Mouse (Mus musculus): ENCODE measurements around the gene Syt9.

Gene Syt9

DNA sequence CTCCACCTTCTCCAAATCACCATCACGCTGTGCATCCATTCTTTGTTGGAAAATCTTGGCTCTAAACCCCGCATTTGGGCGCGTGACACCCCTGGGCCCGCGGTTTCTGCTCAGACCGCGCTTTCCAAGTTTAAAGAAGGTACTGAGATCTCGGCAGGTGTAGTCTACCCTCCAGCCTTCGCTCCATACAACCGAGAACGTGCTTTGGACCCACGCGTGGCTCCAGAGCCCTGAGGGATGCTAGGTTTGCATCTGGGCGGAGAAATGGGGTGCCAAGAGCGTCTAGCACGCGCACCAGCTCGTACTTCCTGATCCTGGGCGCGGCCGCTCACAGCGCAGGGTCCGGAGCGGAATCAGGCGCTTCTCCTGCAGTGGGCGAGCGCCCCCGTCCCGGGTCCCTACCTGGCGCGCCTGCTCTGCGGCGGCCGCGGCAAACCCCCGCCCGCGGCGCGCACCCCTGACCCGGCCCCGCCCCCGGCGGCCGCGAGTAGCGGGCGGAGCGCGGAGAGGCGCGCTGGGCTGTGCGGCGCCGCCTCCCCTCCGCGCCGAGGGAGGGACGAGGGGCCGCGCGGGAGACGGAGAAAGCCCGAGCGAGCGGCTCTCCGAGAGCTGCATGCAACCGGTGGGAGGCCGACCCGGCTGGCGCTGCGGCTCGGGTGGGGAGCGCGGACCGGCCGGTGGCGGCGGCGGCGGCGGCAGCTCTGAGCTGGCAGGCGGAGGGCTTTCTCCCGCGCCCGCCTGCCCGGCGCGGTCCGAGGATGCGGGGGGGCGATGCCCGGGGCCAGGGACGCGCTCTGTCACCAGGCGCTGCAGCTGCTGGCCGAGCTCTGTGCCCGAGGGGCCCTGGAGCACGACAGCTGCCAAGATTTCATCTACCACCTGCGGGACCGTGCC is at the start of gene Syt9:
Gene Syt9 (plus strand): TSS at position 497 of the 894 bp plus-strand sequence.
- no peak for DNase-seq (ENCODE audit: low read depth, low spot score)
- H3K36me3 ChIP-seq (ENCODE audit: control insufficient read depth, insufficient read depth, low read length, poor library complexity, severe bottlenecking) = no peaks in the 10 kb centered on the region
- H3K27me3 ChIP-seq (ENCODE audit: control insufficient read depth, insufficient read depth, low read length, poor library complexity, severe bottlenecking) = no peaks in the 10 kb centered on the region

GRCm38 (mm10) chr7:107339013-107339412 is 31.5 kb upstream of the Syt9 start:
- Histone ChIP-seq H3K27me3 (ENCODE audit: control insufficient read depth, insufficient read depth, low read length, poor library complexity, severe bottlenecking) (no peaks in the 10 kb centered on the region), H3K36me3 (ENCODE audit: control insufficient read depth, insufficient read depth, low read length, poor library complexity, severe bottlenecking) (no peaks in the 10 kb centered on the region)
- no peak for DNase-seq (ENCODE audit: low read depth, low spot score)

GRCm38 (mm10) chr7:107339560-107340057 is 30.9 kb upstream of the Syt9 start:
- no peak for DNase-seq (ENCODE audit: low read depth, low spot score)

GRCm38 (mm10) chr7:107340221-107340620 is 30.3 kb upstream of the Syt9 start:
- DNase-seq (ENCODE audit: low read depth, low spot score) = no peak
- H3K36me3 ChIP-seq (ENCODE audit: control insufficient read depth, insufficient read depth, low read length, poor library complexity, severe bottlenecking) = no peaks in the 10 kb centered on the region
- H3K27me3 ChIP-seq (ENCODE audit: control insufficient read depth, insufficient read depth, low read length, poor library complexity, severe bottlenecking) = no peaks in the 10 kb centered on the region

More at GRCm38 (mm10) chr7:107339560-107340057, 30.9 kb upstream of the Syt9 start:
- no peaks in the 10 kb centered on the region for H3K27me3 ChIP-seq (ENCODE audit: control insufficient read depth, insufficient read depth, low read length, poor library complexity, severe bottlenecking)
- H3K36me3 ChIP-seq (ENCODE audit: control insufficient read depth, insufficient read depth, low read length, poor library complexity, severe bottlenecking) = no peaks in the 10 kb centered on the region

GRCm38 (mm10) chr7:107341519-107342190 is 28.9 kb upstream of the Syt9 start:
- H3K36me3 ChIP-seq (ENCODE audit: control insufficient read depth, insufficient read depth, low read length, poor library complexity, severe bottlenecking) = no peaks in the 10 kb centered on the region
- DNase-seq (ENCODE audit: low read depth, low spot score) = no peak
- H3K27me3 ChIP-seq (ENCODE audit: control insufficient read depth, insufficient read depth, low read length, poor library complexity, severe bottlenecking) = no peaks in the 10 kb centered on the region

DNA sequence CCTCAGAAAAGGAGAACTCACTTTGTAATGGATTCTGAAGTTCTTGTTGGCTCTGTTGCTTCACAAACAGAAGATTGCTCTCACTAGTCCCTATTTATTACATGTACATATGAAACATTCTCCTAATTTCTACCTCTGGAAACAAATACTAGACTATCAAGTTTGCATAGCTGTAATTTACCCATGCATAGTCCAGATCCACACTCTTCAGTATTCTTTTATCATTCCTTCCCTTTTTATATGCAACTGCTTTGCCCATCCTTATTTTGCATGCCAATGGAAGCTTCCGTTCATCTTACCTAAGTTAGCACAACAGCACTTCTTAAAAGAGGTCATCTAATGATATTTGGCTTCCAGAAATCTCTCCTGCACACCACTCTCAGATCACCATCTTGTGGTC is 21.3 kb upstream of the Syt9 start:
- Histone ChIP-seq H3K27me3 (ENCODE audit: control insufficient read depth, insufficient read depth, low read length, poor library complexity, severe bottlenecking) (no peaks in the 10 kb centered on the region), H3K36me3 (ENCODE audit: control insufficient read depth, insufficient read depth, low read length, poor library complexity, severe bottlenecking) (no peaks in the 10 kb centered on the region)
- no peak for DNase-seq (ENCODE audit: low read depth, low spot score)

GRCm38 (mm10) chr7:107362153-107362552 is 8.4 kb upstream of the Syt9 start:
- no peaks in the 10 kb centered on the region for H3K36me3 ChIP-seq (ENCODE audit: control insufficient read depth, insufficient read depth, low read length, poor library complexity, severe bottlenecking)
- no peak for DNase-seq (ENCODE audit: low read depth, low spot score)
- H3K27me3 ChIP-seq (ENCODE audit: control insufficient read depth, insufficient read depth, low read length, poor library complexity, severe bottlenecking) = no peaks in the 10 kb centered on the region

- H3K36me3 ChIP-seq (ENCODE audit: control insufficient read depth, insufficient read depth, low read length, poor library complexity, severe bottlenecking) = no peaks in the 10 kb centered on the region
These were observed 7.9 kb upstream of the Syt9 start for GRCm38 (mm10) chr7:107362634-107363033.

GRCm38 (mm10) chr7:107371126-107371920 is 795 bp downstream of the Syt9 start:
- no peak for DNase-seq (ENCODE audit: low read depth, low spot score)
- no peaks in the 10 kb centered on the region for H3K27me3 ChIP-seq (ENCODE audit: control insufficient read depth, insufficient read depth, low read length, poor library complexity, severe bottlenecking)
- no peaks in the 10 kb centered on the region for H3K36me3 ChIP-seq (ENCODE audit: control insufficient read depth, insufficient read depth, low read length, poor library complexity, severe bottlenecking)

More at GRCm38 (mm10) chr7:107362634-107363033, 7.9 kb upstream of the Syt9 start:
- H3K27me3 ChIP-seq (ENCODE audit: control insufficient read depth, insufficient read depth, low read length, poor library complexity, severe bottlenecking) = no peaks in the 10 kb centered on the region
- no peak for DNase-seq (ENCODE audit: low read depth, low spot score)

- no peaks in the 10 kb centered on the region for H3K36me3 ChIP-seq (ENCODE audit: control insufficient read depth, insufficient read depth, low read length, poor library complexity, severe bottlenecking)
- no peak for DNase-seq (ENCODE audit: low read depth, low spot score)
- H3K27me3 ChIP-seq (ENCODE audit: control insufficient read depth, insufficient read depth, low read length, poor library complexity, severe bottlenecking) = no peaks in the 10 kb centered on the region
These were observed 10.0 kb downstream of the Syt9 start for GRCm38 (mm10) chr7:107380562-107380961.

- H3K27me3 ChIP-seq (ENCODE audit: control insufficient read depth, insufficient read depth, low read length, poor library complexity, severe bottlenecking) = no peaks in the 10 kb centered on the region
- no peak for DNase-seq (ENCODE audit: low read depth, low spot score)
These were observed 19.1 kb downstream of the Syt9 start for GRCm38 (mm10) chr7:107389604-107390003.

GRCm38 (mm10) chr7:107392749-107393148 is 22.2 kb downstream of the Syt9 start:
- Histone ChIP-seq H3K27me3 (ENCODE audit: control insufficient read depth, insufficient read depth, low read length, poor library complexity, severe bottlenecking) (no peaks in the 10 kb centered on the region), H3K36me3 (ENCODE audit: control insufficient read depth, insufficient read depth, low read length, poor library complexity, severe bottlenecking) (no peaks in the 10 kb centered on the region)
- no peak for DNase-seq (ENCODE audit: low read depth, low spot score)

More at GRCm38 (mm10) chr7:107389604-107390003, 19.1 kb downstream of the Syt9 start:
- no peaks in the 10 kb centered on the region for H3K36me3 ChIP-seq (ENCODE audit: control insufficient read depth, insufficient read depth, low read length, poor library complexity, severe bottlenecking)

DNA sequence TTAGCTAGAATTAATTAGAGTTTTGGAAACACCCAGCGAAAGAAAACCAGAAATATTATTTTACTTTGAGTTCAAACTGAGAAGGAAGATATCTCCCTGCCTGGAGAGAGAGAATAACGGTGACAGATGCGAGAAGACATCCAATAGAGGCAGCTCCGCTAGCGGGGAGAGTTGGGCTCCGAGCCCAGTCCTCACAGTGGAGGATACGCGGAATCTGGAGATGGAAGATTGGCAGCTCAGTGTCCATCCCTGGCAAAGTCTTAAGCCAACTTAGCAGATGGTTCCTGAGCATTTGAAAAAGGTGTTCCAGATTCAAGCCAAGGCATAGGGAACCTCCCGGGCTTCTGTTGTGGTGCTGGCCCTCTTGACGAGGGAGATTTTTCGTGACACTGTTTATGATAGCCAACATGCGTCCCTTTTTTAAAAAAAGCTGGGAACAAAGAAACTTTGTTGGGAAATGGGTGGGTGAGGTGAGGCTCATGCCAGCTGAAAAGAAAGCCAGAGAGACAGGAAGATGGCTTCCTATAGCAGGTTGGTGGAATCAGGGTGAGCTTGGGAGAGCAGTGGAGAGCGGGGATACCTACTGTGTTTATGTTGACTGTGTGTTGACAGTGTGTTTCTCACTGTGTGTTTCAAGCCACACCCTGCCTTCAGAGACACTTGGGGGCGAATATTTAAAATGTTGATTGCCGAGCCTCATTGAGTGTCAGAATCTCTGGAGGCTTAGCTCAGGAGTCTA is 29.7 kb downstream of the Syt9 start:
- Histone ChIP-seq H3K27me3 (ENCODE audit: control insufficient read depth, insufficient read depth, low read length, poor library complexity, severe bottlenecking) (no peaks in the 10 kb centered on the region), H3K36me3 (ENCODE audit: control insufficient read depth, insufficient read depth, low read length, poor library complexity, severe bottlenecking) (no peaks in the 10 kb centered on the region)
- DNase-seq (ENCODE audit: low read depth, low spot score) = no peak

DNA sequence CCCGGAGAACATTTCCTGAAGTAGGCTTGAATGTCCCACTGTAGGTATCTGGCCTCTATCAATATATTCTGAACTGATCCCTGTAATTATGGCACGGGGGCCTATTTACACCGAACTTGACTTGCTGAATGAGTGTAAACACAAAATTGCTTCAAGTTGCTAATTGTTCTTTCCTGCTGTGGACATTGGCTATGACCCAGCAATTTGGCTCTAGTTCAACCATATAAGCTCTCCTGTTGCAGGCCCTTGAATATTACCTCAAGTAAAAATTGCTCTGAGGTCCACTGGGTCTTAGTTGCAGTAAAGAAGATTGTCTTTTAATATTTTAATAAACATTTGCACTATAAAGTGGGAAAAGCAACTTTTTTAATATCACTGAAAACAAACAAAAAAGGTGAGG is 32.7 kb downstream of the Syt9 start:
- Histone ChIP-seq H3K27me3 (ENCODE audit: control insufficient read depth, insufficient read depth, low read length, poor library complexity, severe bottlenecking) (no peaks in the 10 kb centered on the region), H3K36me3 (ENCODE audit: control insufficient read depth, insufficient read depth, low read length, poor library complexity, severe bottlenecking) (no peaks in the 10 kb centered on the region)
- no peak for DNase-seq (ENCODE audit: low read depth, low spot score)
